Mouse (Mus musculus): ENCODE data around the gene Tlnrd1. TPM values are rescaled to one million over a fixed set of nuclear protein-coding genes. Genes with fewer than 3 reads are reported as not detected.

Tlnrd1 gene
- total and polyA plus RNA-seq, 2 experiments from 2014 or later: 9.5 to 54.9 TPM

DNA sequence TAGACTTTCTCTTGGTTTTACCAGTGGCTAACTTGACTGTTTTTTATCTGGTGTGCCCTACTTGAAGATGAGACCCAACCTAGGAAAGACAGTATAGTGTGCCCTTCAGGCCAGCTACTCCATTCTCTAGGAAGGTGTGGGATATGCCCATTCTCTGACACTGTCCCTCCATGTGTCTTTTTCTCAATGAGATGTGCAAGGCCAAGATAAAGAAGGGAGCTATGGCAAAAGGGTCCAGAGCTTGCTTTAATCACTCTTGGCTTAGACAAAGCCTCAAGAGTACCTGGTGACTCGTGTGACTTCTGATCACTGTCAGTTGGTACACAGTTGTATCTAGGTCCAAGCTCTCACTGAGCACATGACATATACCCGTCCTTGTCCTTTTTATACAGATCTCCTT, 44.0 kb downstream of the Tlnrd1 start:
- no peak overlapping the region for H3K27ac ChIP-seq (ENCODE audit: low read depth, low read length)
- DNase-seq (ENCODE audit: low spot score) (no peak), ATAC-seq (ENCODE audit: low FRiP score) (no peak)
- no peaks in the 10 kb centered on the region for H3K27me3 ChIP-seq (ENCODE audit: insufficient read depth, low read length)
- TF ChIP-seq CTCF (IDR thresholded peaks at IDR 0.05): no peak
- H3K9me3 ChIP-seq (ENCODE audit: low read length): no peaks in the 10 kb centered on the region
- no peak overlapping the region for H3K9ac ChIP-seq (replicated peaks; ENCODE audit: low read length, poor library complexity, severe bottlenecking)
- H3K36me3 ChIP-seq (ENCODE audit: insufficient read depth, low read length): no peaks in the 10 kb centered on the region
- no peak overlapping the region for H3K4me3 ChIP-seq (ENCODE audit: low read depth, low read length)
- H3K4me1 ChIP-seq (ENCODE audit: insufficient read depth, low read length): no peaks in the 10 kb centered on the region
- H3K4me2 ChIP-seq (ENCODE audit: low read depth, low read length, poor library complexity, severe bottlenecking): no peak overlapping the region
- 87% methylated on average over 2 of the region's 2 CpGs for WGBS

DNA sequence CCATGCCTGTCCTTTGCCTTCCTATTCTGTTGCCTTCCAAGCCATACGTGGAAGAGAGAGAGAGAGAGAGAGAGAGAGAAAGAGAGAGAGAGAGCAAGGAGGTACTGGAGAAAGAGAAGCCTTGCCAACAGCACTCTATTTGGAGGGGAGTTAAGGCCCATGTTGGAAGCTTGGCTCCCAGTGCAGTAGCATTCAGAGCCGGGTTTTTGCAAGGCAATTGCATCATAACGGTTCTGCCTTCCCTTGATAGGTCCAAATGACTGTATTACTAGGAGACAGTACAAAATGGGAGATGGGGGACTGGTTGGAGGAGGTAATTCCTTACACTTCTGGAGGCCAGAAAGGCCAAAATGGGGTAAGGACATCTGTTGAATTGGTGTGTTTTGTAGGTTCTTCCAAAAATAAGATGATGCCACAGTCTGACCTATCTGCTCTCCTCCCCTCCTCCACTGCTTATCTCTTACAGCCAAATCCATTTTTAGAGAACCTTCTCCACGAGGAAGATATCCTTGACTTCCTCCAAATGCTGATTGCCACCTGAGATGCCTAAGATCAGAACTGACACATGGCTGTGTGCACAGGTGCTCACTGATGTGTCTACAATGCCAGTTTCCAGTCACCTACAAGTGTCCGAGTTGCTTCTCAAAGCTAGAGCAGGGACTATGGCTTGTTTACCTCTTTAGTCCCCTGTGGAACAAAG, 45.4 kb downstream of the Tlnrd1 start:
- no peak overlapping the region for H3K4me2 ChIP-seq (ENCODE audit: low read depth, low read length, poor library complexity, severe bottlenecking)
- no peaks in the 10 kb centered on the region for H3K4me1 ChIP-seq (ENCODE audit: insufficient read depth, low read length)
- no peak for TF ChIP-seq CTCF (IDR thresholded peaks at IDR 0.05)
- H3K27me3 ChIP-seq (ENCODE audit: insufficient read depth, low read length): no peaks in the 10 kb centered on the region
- H3K27ac ChIP-seq (ENCODE audit: low read depth, low read length): no peak overlapping the region
- no peak overlapping the region for H3K4me3 ChIP-seq (ENCODE audit: low read depth, low read length)
- no peak for ATAC-seq (ENCODE audit: low FRiP score)
- DNase-seq (ENCODE audit: low spot score): no peak
- H3K9me3 ChIP-seq (ENCODE audit: low read length): no peaks in the 10 kb centered on the region
- no peaks in the 10 kb centered on the region for H3K36me3 ChIP-seq (ENCODE audit: insufficient read depth, low read length)
- no peak overlapping the region for H3K9ac ChIP-seq (replicated peaks; ENCODE audit: low read length, poor library complexity, severe bottlenecking)
- WGBS: 79% methylated on average over 5 of the region's 5 CpGs

Other genes starting within 250 kb of the Tlnrd1 start
- gene Il16, start 138.6 kb downstream of the Tlnrd1 start, total RNA-seq (2014; rRNA removed): 0.99 and 1.7 TPM in 2 replicates
- 0.85 and 1.0 TPM in 2 replicates for gene Il16, start 138.6 kb downstream of the Tlnrd1 start, polyA plus RNA-seq (2015; fragmentation: Nextera tagmentation; extraction: Ambion mirVana)
- 2.0 and 2.3 TPM in 2 replicates for gene Cfap161, start 89.4 kb downstream of the Tlnrd1 start, total RNA-seq (2014; rRNA removed)
- gene Cfap161, start 89.4 kb downstream of the Tlnrd1 start, polyA plus RNA-seq (2015; fragmentation: Nextera tagmentation; extraction: Ambion mirVana): 2.1 and 2.9 TPM in 2 replicates
- gene Mesd, start 161 bp upstream of the Tlnrd1 start, total RNA-seq (2014; rRNA removed): 26.0 and 50.2 TPM in 2 replicates
- 69.1 and 75.0 TPM in 2 replicates for gene Mesd, start 161 bp upstream of the Tlnrd1 start, polyA plus RNA-seq (2015; fragmentation: Nextera tagmentation; extraction: Ambion mirVana)
- gene Cemip, start 202.2 kb upstream of the Tlnrd1 start, total RNA-seq (2014; rRNA removed): 6.6 and 8.2 TPM in 2 replicates
- gene Cemip, start 202.2 kb upstream of the Tlnrd1 start, polyA plus RNA-seq (2015; fragmentation: Nextera tagmentation; extraction: Ambion mirVana): 0.49 and 0.60 TPM in 2 replicates